Mouse (Mus musculus) heart, adult 8-10 months (tissue): ENCODE data around the gene Lingo2. TPM values are rescaled to one million over a fixed set of nuclear protein-coding genes. Genes with fewer than 3 reads are reported as not detected.
A peak's percentile ranks its signal among the peaks of the same experiment; 100 is the strongest.

ENCODE experiments used
- DNase-seq: peaks from one replicate; pipeline ENCODE4 v3.0.0; 2022; ENCODE audit warnings: low spot score
- total RNA-seq, 4 experiments: library from RNA; stranded (reverse); gene quantifications; 2 replicates each; pipeline ENCODE4 v1.2.4; 2022

The Lingo2 gene
- total RNA-seq, 4 experiments from 2014 or later: not detected

DNA sequence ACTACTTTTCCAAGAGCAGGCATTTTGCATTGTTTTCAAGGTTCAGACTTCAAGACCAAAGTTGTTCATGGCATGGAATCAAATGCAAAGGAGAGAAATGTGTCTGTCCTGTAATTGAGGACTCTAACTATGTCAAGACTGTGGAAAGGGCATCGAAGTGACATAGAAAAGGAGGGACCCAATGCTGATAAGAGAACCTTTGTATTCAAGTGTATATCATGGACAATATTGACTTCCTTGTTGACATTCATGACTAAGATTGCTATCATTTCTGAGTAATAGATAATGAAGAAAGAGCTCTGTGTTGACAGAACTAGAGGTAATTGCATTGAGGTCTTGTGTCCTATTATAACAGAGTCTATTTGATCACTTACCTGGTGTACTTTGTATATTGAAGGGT is 390.6 kb downstream of the Lingo2 start:
- DNase-seq: no peak

DNA sequence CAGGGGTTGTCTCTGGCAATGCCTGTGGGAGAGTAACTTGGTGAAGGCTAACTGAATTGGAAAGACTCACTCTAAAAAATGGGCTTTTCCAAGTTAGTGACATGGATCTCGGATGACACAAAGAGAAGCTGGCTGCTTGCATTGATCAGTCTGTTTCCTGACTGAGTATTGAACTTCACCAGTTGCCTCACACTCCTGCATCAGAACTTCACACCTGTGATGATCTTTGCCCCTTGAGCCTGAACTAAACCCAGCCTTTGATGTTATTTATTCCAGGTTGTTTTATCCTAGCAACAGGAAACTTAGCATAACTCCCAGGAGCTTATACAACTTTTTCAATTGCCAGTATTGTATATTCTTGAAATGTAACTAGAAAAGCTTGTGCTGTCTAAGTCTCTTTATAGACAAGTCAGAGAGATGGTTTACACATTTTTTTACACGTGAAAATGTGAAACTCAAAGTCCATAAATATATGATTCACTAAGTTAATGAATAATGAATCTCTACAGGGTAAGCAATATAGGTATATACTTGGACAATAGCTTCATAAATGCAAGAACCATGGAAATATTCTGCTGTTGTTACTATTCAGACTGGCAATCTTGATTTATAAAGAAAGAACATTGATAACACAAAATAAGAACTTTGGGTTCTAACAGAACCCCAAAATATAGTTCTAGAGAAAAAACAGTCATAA is 410.7 kb downstream of the Lingo2 start:
- DNase-seq: no peak

GRCm38 (mm10) chr4:36533895-36534294 is 417.7 kb downstream of the Lingo2 start:
- DNase-seq: no peak

DNA sequence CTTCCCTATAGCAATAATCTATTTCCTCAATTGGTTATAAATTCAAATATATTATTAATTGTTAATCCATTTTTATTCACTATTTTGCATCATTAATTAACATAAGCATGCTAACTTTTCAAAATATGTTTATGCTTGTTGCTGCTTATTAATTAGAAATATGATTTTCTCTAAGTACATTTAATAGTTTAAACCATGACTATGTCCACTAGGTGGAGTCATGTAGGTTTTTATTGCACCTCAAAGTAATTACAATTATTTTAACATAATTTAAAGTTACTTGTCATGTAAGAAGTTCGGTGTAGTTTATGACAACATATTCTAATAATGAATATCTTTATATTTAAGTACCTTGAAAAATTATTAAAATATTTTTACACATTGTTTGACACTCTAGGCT is 461.3 kb downstream of the Lingo2 start:
- DNase-seq: no peak

GRCm38 (mm10) chr4:36435211-36435610 is 516.3 kb downstream of the Lingo2 start:
- no peak for DNase-seq

DNA sequence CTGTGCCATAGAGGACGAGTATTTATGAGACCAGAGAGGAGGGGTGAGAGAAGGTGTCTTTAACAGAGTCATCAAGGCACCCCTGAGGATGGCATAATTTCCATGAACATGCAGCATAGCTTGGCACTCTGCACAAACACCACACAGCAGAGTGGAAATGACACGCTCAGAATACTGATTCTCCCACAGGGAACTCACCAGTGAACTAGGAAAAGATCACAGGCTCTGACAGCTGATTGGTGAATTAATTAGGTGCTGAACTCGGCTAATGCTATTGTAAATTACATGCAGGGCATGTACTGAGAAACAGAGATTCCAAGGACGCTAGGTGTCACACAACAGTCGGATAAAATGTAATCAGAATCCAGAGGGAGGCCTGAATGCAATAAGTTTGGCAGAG is 525.4 kb downstream of the Lingo2 start:
- DNase-seq: no peak

DNA sequence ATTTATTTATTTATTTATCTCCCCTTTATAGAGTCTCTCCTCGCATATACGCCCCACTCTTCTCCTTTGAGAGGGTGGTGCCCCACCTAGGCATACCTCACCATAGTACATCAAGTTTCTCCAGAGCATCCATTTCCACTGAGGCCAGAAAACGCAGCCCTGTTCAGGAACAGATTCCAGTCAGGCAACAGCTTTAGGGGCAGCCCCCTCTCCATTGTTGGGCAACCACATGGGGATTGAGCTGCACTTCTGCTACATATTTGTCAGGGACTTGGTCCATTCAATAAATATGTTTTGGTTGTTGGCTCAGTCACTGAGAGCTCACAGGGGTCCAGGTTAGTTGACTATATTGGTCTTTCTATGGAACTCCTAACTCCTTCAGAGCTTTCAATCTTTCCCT is 544.2 kb downstream of the Lingo2 start:
- DNase-seq: no peak

GRCm38 (mm10) chr4:36368925-36369324 is 582.6 kb downstream of the Lingo2 start:
- DNase-seq: no peak

DNA sequence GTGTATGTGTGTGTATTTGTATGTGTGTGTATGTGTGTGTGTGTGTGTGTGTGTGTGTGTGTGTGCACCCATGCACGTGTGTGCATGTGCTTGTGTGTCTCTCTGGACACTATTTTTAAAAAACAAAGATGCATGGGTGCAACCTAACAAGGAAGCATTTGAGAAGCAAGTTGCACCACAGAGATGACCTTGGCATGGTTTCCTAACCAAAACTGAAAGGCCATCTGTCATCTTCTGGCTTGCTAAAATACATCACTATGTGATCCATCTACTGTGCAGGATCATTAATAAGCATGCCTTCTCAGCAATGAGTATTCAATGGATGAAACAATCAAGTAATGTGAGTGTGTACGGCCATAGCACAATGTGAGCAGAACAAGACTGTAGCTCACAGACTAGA is 597.1 kb downstream of the Lingo2 start:
- DNase-seq: no peak

DNA sequence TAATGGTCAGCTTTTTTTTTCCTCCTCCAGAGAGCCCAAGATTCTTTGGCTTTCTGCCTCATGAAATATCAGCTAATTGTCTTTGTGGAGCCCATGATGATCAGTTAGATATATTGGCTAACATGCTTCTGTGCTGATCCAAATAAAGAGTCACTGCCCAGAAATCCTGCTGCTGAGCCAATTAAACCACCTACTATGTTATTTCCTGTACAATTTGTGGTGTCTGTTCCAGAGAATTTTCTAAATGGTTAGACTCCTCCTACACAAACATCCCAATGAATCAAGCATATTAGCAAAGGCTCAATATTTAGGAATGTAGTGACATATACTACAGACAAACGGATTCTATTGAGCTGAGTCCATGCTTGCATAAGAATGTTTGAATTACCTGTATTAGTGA is 619.8 kb downstream of the Lingo2 start:
- no peak for DNase-seq

DNA sequence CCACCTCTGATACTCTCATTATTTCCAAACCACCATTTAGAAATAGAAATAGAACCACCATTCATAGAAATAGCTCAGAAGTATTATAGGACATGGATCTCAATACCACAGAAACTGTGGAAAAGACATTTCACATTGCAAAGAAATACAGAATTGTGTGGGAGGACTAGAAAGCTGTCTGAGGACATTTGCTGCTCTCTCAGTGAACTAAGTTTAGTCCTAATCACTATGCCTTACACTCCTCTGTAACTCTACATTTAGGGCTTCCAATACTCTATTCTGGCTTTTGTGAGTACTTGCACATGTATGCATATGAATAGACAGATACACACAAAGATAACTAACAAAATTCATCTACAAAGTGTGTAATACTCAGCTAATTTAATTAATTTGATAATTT is 625.9 kb downstream of the Lingo2 start:
- DNase-seq: no peak

DNA sequence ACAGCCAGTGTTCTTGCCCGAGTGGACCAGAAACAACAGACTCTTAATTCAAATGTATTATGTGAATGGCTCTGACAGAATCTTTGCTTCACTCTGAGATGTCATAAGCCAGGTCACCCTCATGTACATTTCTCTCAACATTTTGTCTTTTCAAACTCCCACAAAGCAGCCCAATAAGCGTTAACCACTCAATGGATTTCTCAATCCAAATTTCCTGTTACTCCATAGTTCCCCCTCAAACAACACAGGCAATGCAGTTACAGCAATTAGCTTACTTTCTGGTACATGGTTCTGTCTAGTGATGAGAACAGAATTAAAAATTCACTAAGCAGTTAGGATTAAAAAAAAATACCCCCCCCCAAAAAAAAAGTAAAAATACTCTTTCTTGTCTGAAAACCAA is 638.5 kb downstream of the Lingo2 start:
- DNase-seq: no peak

DNA sequence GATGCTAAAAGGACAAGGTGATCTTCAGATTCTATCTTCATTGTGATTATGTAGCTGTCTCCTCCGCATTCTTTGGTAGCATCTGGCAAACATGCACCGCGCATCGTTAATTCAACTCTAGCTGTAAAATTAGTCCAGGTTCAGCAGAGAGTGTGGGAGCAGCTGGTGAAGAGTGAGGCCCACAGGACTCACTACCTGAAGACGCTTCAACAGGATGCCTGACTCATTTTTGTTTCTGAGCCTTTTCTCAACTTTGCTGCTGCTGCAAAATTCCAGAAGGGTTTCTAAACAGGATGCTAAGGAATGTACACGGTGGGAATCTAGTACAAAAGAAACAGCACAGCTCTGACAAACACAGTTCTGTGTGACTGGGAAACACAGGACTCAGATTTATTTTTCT is 640.1 kb downstream of the Lingo2 start:
- no peak for DNase-seq

GRCm38 (mm10) chr4:36305228-36305627 is 646.3 kb downstream of the Lingo2 start:
- no peak for DNase-seq

DNA sequence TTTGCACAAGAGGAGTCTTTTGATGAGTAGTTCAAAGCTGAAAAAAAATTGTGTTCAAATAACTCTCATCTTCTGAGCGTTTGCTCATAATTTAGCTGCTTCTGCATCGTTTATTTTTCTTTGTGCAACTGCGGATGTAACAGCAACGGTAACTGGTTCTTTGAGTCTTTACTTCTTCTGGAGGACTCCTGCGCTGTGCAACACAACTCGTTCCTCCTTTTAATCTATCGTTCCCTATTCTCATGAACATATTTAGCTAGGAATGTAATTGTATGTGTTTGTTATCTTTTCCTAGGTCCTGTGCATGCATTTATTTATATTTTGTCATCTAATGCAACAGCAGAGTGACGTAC is 661.9 kb downstream of the Lingo2 start:
- no peak for DNase-seq

DNA sequence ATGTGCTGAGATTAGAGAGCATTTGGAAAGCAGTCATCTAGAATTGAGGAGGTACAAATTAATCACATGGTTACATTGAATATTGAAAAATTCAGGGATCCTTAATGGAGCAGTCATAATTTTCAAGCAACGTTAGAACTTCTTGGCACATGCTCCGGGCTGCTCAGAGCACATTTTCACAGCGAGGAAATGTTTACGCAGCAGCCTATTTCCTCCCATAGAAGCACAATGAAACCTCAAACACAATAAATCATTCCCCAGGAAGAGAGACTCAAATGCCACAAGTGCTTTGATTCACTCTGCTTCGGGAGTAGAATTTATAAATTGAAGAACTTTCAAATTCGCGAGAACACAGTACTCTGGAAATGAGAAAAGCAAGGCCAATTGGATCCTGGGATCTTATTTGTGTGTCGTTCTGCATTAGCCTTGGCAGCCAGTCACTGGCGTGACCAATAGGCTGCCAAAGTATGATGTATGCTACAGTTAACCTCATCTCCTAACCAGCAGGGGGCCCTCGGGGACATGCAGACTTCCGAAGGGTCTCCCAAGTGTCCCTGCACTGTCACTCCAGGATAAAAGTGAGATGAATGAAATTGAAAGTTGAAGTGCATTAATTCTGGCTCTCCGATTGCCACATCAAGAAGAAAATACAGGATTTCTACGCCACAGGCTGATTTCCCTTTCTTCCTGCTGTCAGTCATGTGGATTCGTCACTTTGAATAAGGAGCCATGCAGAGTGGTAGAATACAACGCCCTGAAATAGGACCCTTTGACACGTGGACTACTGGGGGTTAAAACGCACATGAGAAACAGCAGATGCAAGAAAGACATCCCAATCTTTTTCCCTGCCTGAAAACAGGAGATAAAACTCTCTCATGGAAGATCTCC is 662.5 kb downstream of the Lingo2 start:
- DNase-seq: peak; percentile 16

DNA sequence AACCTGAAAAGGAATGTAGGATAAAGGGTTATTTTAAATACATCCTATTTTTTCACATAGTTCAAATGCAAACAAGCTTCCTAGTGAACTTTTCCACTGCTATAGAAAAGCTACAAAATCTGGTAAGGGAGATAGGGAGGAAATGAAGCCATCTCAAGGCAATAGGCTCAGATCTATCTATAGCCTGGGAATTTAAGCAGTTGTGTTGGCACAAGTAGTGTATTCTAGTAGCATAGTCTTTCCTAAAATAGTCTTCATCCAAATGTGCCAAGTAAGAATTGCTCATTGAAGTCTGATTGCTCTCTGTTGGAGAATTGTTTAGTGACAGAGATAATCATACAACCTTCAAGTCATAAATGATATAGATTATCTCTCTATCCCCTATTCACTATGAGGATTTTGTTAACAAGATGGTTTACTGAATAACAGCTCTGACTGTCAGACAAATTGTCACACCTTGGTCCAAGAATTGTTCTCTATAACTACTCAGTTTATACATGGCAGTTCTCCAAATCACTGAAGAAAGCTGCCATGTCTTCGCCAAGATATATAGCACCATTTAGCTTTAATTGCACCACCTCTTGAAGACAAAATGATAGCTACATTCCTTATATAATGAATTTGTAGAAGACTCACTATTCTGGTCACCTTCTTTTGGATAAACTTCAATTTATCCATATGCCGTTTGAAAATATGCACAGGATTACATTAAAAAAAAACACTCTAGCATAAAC is 688.9 kb downstream of the Lingo2 start:
- DNase-seq: no peak

- no peak for DNase-seq
These were observed 765.2 kb downstream of the Lingo2 start for GRCm38 (mm10) chr4:36186231-36186922.

GRCm38 (mm10) chr4:36183643-36184042 is 767.9 kb downstream of the Lingo2 start:
- no peak for DNase-seq

- no peak for DNase-seq
These were observed 781.4 kb downstream of the Lingo2 start for GRCm38 (mm10) chr4:36170099-36170498.

- no peak for DNase-seq
These were observed 820.2 kb downstream of the Lingo2 start for GRCm38 (mm10) chr4:36131341-36131740.

GRCm38 (mm10) chr4:36095482-36095881 is 856.1 kb downstream of the Lingo2 start:
- DNase-seq: no peak
